Mouse (Mus musculus): ENCODE results near the gene 4933414I15Rik. TPM values are rescaled to one million over a fixed set of nuclear protein-coding genes. Genes with fewer than 3 reads are reported as not detected.

The 4933414I15Rik gene
- polyA plus RNA-seq, 1 experiment: not detected

DNA sequence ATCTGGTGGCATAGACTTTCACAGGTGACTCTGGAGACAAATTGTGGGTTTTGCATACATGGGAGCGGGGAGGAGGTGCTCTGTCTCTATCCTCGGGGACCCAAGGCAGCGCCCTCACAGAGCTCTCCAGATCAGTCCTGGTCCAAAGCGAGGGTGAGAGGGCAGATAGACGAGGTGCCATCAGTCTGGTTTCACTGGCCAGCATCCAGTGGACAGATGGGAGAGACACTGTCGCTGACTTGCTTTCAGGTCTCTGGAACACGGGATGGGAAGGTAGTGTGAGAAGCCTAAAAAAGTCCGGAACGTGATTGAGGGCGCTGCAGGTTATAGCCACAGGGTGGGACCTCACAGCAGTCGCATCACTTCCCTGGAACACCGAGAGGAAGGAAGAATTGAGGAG is 1.2 kb downstream of the 4933414I15Rik start:
- Histone ChIP-seq H3K36me3 (ENCODE audit: control insufficient read depth, insufficient read depth, low read length) (no peaks in the 10 kb centered on the region), H3K27ac (ENCODE audit: insufficient read depth, low read depth, low read length) (no peak overlapping the region), H3K27me3 (replicated peaks; ENCODE audit: control insufficient read depth, insufficient read depth, low read length) (no peaks in the 10 kb centered on the region), H3K4me3 (ENCODE audit: insufficient read depth, low read depth, low read length) (no peak overlapping the region), H3K4me1 (ENCODE audit: control insufficient read depth, insufficient read depth, low read length) (no peaks in the 10 kb centered on the region)
- TF ChIP-seq POLR2A (IDR thresholded peaks at IDR 0.05; ENCODE audit: low read depth, low read length): no peak
- 57% methylated on average over 12 of the region's 12 CpGs for WGBS
- no peak for DNase-seq

DNA sequence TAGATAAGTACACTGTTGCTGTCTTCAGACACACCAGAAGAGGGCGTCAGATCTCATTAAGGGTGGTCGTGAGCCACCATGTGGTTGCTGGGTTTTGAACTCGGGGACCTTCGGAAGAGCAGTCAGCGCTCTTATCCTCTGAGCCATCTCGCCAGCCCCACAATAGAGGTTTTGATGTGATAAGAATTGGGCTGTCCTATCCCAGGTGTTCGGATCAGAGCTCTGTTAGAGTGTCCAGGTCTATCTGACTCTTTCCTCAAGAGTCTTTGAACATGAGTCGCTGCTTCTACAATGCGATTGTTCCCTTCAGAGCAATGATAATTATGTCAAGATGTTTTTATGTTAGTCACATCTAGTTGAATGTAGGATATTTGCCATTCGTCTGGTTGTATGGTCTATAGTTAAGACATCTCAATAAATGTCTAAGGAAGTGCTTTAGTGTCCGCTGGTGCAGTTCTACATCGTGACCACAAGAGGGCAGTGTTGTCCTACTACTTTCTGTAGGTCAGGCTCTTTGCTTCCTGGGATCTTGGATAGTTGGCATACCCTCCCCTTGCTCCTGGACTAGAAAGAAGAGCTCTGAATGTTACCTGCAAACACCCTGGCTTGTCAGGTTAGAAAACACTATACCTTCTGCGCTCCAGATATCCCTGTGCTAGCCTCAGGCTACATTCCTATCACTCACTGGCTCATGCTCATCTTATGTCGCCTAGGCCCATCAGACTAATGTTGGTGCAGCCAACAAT is 3.8 kb downstream of the 4933414I15Rik start:
- whole genome bisulfite sequencing: 33% methylated on average over 14 of the region's 14 CpGs
- H3K36me3 ChIP-seq (ENCODE audit: control insufficient read depth, insufficient read depth, low read length): no peaks in the 10 kb centered on the region
- DNase-seq: peak; percentile 43
- H3K27me3 ChIP-seq (replicated peaks; ENCODE audit: control insufficient read depth, insufficient read depth, low read length): no peaks in the 10 kb centered on the region
- no peak overlapping the region for H3K27ac ChIP-seq (ENCODE audit: insufficient read depth, low read depth, low read length)
- no peak overlapping the region for H3K4me3 ChIP-seq (ENCODE audit: insufficient read depth, low read depth, low read length)
- H3K4me1 ChIP-seq (ENCODE audit: control insufficient read depth, insufficient read depth, low read length): no peaks in the 10 kb centered on the region
- TF ChIP-seq POLR2A (IDR thresholded peaks at IDR 0.05; ENCODE audit: low read depth, low read length): no peak
- TF ChIP-seq CTCF (conservative IDR thresholded peaks at IDR 0.05; ENCODE audit: insufficient read depth, insufficient read length, low read depth, low read length): peak; percentile 89

DNA sequence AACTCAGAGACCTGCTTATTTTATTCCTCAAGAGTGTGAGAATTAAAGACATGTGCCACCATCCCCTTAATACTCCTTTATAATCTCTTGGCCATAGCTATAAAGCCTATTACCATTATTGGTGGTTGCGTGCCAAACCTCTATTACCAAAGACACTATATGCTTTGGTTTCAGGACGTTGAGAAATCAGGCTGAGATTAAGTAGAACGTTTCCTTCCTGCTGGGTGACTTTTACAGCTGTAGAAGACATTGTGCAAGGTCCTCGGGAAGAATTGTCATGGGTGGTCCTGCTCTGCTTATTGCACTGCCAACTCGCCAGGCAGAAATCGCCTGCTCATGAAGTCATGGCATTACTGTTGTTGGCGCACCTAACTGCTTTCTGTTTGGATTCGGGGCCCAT is 5.1 kb downstream of the 4933414I15Rik start:
- Histone ChIP-seq H3K27ac (ENCODE audit: insufficient read depth, low read depth, low read length) (no peak overlapping the region), H3K4me3 (ENCODE audit: insufficient read depth, low read depth, low read length) (no peak overlapping the region), H3K27me3 (replicated peaks; ENCODE audit: control insufficient read depth, insufficient read depth, low read length) (no peaks in the 10 kb centered on the region), H3K36me3 (ENCODE audit: control insufficient read depth, insufficient read depth, low read length) (no peaks in the 10 kb centered on the region), H3K4me1 (ENCODE audit: control insufficient read depth, insufficient read depth, low read length) (no peaks in the 10 kb centered on the region)
- 75% methylated on average over 8 of the region's 8 CpGs for WGBS
- TF ChIP-seq POLR2A (IDR thresholded peaks at IDR 0.05; ENCODE audit: low read depth, low read length): no peak
- no peak for TF ChIP-seq CTCF (conservative IDR thresholded peaks at IDR 0.05; ENCODE audit: insufficient read depth, insufficient read length, low read depth, low read length)
- no peak for DNase-seq

DNA sequence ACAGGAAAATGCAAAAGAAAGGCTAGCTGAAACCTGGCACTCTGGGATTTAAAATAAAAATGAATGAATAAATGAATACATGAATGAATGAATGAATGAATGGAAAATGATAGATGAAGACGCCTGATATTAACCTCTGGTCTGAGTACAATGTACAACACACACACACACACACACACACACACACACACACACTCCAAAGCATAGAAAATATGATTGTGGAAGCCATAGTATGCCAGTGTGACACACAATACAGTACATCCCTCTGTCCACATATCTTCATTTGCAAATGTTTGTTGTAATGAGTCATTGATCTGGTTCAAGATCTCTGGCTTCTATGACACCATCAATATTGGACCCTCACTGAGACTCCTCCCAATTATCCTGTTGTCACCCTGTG is 11.5 kb downstream of the 4933414I15Rik start:
- Histone ChIP-seq H3K36me3 (ENCODE audit: control insufficient read depth, insufficient read depth, low read length) (no peaks in the 10 kb centered on the region), H3K4me1 (ENCODE audit: control insufficient read depth, insufficient read depth, low read length) (no peaks in the 10 kb centered on the region), H3K27ac (ENCODE audit: insufficient read depth, low read depth, low read length) (no peak overlapping the region), H3K27me3 (replicated peaks; ENCODE audit: control insufficient read depth, insufficient read depth, low read length) (no peaks in the 10 kb centered on the region), H3K4me3 (ENCODE audit: insufficient read depth, low read depth, low read length) (no peak overlapping the region)
- WGBS: 50% methylated on average over 1 of the region's 1 CpGs
- no peak for DNase-seq
- no peak for TF ChIP-seq CTCF (conservative IDR thresholded peaks at IDR 0.05; ENCODE audit: insufficient read depth, insufficient read length, low read depth, low read length)
- no peak for TF ChIP-seq POLR2A (IDR thresholded peaks at IDR 0.05; ENCODE audit: low read depth, low read length)

GRCm38 (mm10) chr11:50931451-50931866 is 12.1 kb downstream of the 4933414I15Rik start, which contains the start of gene Zfp354b:
TSS of gene Zfp354b (minus strand) at chr11:50931633.
- no peak for TF ChIP-seq CTCF (conservative IDR thresholded peaks at IDR 0.05; ENCODE audit: insufficient read depth, insufficient read length, low read depth, low read length)
- TF ChIP-seq POLR2A (IDR thresholded peaks at IDR 0.05; ENCODE audit: low read depth, low read length): no peak
- Histone ChIP-seq H3K4me1 (ENCODE audit: control insufficient read depth, insufficient read depth, low read length) (no peaks in the 10 kb centered on the region), H3K27ac (ENCODE audit: insufficient read depth, low read depth, low read length) (peak within 1 kb of the TSS; percentile 49; the same call in 1 of the 2 replicates), H3K27me3 (replicated peaks; ENCODE audit: control insufficient read depth, insufficient read depth, low read length) (no peaks in the 10 kb centered on the region), H3K36me3 (ENCODE audit: control insufficient read depth, insufficient read depth, low read length) (no peaks in the 10 kb centered on the region), H3K4me3 (ENCODE audit: insufficient read depth, low read depth, low read length) (peak within 1 kb of the TSS; percentile 78)
- under 1% methylated on average over 18 of the region's 18 CpGs for WGBS
- peak; percentile 93 for DNase-seq

GRCm38 (mm10) chr11:50931021-50931420 is 12.5 kb downstream of the 4933414I15Rik start:
- Histone ChIP-seq H3K4me3 (ENCODE audit: insufficient read depth, low read depth, low read length) (peak overlapping the region; percentile 78), H3K4me1 (ENCODE audit: control insufficient read depth, insufficient read depth, low read length) (no peaks in the 10 kb centered on the region), H3K27ac (ENCODE audit: insufficient read depth, low read depth, low read length) (peak overlapping the region; percentile 49; the same call in 1 of the 2 replicates), H3K27me3 (replicated peaks; ENCODE audit: control insufficient read depth, insufficient read depth, low read length) (no peaks in the 10 kb centered on the region), H3K36me3 (ENCODE audit: control insufficient read depth, insufficient read depth, low read length) (no peaks in the 10 kb centered on the region)
- DNase-seq: no peak
- TF ChIP-seq CTCF (conservative IDR thresholded peaks at IDR 0.05; ENCODE audit: insufficient read depth, insufficient read length, low read depth, low read length) (no peak), POLR2A (IDR thresholded peaks at IDR 0.05; ENCODE audit: low read depth, low read length) (no peak)
- 1% methylated on average over 16 of the region's 16 CpGs for WGBS

GRCm38 (mm10) chr11:50930469-50931014 is 13.0 kb downstream of the 4933414I15Rik start:
- DNase-seq: no peak
- 12% methylated on average over 14 of the region's 14 CpGs for WGBS
- TF ChIP-seq POLR2A (IDR thresholded peaks at IDR 0.05; ENCODE audit: low read depth, low read length) (no peak), CTCF (conservative IDR thresholded peaks at IDR 0.05; ENCODE audit: insufficient read depth, insufficient read length, low read depth, low read length) (no peak)
- Histone ChIP-seq H3K27ac (ENCODE audit: insufficient read depth, low read depth, low read length) (no peak overlapping the region), H3K4me1 (ENCODE audit: control insufficient read depth, insufficient read depth, low read length) (no peaks in the 10 kb centered on the region), H3K4me3 (ENCODE audit: insufficient read depth, low read depth, low read length) (peak overlapping the region; percentile 78), H3K27me3 (replicated peaks; ENCODE audit: control insufficient read depth, insufficient read depth, low read length) (no peaks in the 10 kb centered on the region), H3K36me3 (ENCODE audit: control insufficient read depth, insufficient read depth, low read length) (no peaks in the 10 kb centered on the region)
